Mouse (Mus musculus) megakaryocyte, embryonic 14.5 days (primary cell): Measurements from ENCODE around the gene Serp2. TPM values are rescaled to one million over a fixed set of nuclear protein-coding genes. Genes with fewer than 3 reads are reported as not detected.

Experiments used
- H3K27me3 ChIP-seq: replicated peaks from 2 replicates; pipeline ENCODE3; 2012; ENCODE audit warnings: inconsistent platforms
- H3K36me3 ChIP-seq: replicated peaks from 2 replicates; pipeline ENCODE3; 2012; ENCODE audit warnings: low read length, inconsistent platforms, mixed read lengths
- H3K4me1 ChIP-seq: 2 replicates; pipeline ENCODE4 v1.6.1; 2012; ENCODE audit warnings: inconsistent platforms
- H3K4me3 ChIP-seq: replicated peaks from 2 replicates; pipeline ENCODE3; 2012; ENCODE audit warnings: moderate library complexity, mild to moderate bottlenecking, inconsistent platforms
- H3K9me3 ChIP-seq: 2 replicates; pipeline ENCODE4 v1.6.1; 2012; ENCODE audit warnings: inconsistent platforms
- FLI1 ChIP-seq: IDR thresholded peaks from 2 replicates; pipeline ENCODE4 v1.6.1; 2012; ENCODE audit warnings: low read length, inconsistent platforms, mixed read lengths
- GATA1 ChIP-seq: IDR thresholded peaks from 3 replicates; pipeline ENCODE4 v1.6.1; 2012; ENCODE audit warnings: mixed read lengths, low read length, inconsistent platforms, borderline replicate concordance
- polyA plus RNA-seq: library from polyadenylated mRNA; stranded (reverse); fragments of >175 nt; gene quantifications from 2 replicates; pipeline ENCODE4 v1.2.3, GENCODE M21; 2012; ENCODE audit warnings: low replicate concordance; ENCODE audit not compliant: insufficient read depth

Serp2 gene
- polyA plus RNA-seq, 1 experiment = 0.47 TPM

DNA sequence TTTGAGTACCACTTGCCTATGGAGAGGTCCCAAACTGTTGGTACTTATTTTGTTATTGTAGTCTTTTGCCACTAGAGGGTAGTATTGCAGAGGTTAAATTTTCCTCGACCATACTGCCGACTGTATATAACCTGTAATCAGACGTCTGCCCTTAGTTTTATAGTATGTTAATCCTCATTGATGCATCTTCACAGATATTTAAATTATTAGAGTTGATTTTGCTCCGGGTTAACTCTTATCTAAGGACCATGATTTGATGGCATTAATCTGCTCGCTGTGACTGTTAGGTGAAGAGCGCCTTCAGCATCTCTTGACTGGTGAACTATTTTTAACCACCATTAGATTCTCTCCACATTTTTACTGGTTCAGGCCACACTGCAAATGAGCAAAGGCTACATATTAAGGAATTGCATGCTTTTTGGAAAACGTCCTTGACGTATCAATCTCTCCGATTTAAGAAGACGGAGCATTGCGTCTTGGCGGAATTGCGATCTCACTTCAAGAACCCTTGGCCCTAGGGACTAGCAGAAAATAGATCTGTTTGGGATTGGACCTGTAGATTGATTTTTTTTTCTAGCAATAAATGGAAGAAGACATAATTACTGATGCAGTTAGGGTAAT is 53.3 kb downstream of the Serp2 start:
- H3K27me3 ChIP-seq = peaks cover 10% of the 10 kb centered on the region
- peaks cover 37% of the 10 kb centered on the region for H3K4me1 ChIP-seq
- H3K4me3 ChIP-seq = peak overlapping the region; percentile 93
- no peaks in the 10 kb centered on the region for H3K9me3 ChIP-seq
- TF ChIP-seq FLI1 (no peak), GATA1 (no peak)
- peaks cover 31% of the 10 kb centered on the region for H3K36me3 ChIP-seq

DNA sequence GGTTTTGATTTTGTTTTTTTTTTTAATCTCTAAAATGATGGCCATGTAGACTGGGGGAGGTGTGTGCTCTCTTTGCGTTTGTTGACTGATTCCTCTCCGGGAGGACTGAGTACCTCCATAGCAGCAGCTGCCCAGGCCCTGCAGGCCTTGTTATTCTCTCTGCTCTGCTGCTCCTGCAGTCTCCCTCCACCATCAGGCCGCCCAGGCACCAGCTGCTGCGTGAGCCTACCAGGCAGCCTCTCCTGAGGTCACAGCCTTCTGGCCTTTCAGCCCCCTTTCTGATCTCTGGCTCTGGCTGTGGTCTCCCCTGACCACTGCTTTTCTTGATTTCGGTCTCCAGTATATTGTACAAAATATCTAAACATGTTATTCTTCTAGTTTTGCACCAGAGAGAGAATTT is 56.7 kb downstream of the Serp2 start:
- Histone ChIP-seq H3K4me1 (peaks cover 7% of the 10 kb centered on the region), H3K27me3 (peaks cover 18% of the 10 kb centered on the region), H3K4me3 (no peak overlapping the region), H3K9me3 (no peaks in the 10 kb centered on the region), H3K36me3 (no peaks in the 10 kb centered on the region)
- TF ChIP-seq FLI1 = no peak
- TF ChIP-seq GATA1 = no peak

DNA sequence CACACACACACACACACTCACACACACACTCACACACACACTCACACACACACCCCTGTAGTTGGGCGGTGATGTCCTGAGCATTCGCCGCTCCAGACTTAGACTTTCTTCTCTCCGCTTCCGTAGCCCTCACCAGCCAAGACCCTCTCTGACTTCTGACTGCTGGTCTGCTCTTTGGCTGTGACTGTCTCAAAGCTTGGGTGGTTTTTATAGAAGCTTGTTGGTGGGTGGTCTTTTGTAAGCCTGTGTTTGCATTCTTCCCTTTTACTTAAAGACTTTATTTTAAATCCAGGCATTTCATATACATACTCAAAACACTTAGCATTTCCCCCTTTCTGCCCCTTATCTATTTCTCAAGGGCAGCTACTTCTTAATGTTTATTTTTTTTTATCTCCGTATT is 57.2 kb downstream of the Serp2 start:
- TF ChIP-seq GATA1 = no peak
- no peak for TF ChIP-seq FLI1
- Histone ChIP-seq H3K36me3 (no peaks in the 10 kb centered on the region), H3K4me3 (no peak overlapping the region), H3K27me3 (peaks cover 21% of the 10 kb centered on the region), H3K9me3 (no peaks in the 10 kb centered on the region), H3K4me1 (peaks cover 7% of the 10 kb centered on the region)

DNA sequence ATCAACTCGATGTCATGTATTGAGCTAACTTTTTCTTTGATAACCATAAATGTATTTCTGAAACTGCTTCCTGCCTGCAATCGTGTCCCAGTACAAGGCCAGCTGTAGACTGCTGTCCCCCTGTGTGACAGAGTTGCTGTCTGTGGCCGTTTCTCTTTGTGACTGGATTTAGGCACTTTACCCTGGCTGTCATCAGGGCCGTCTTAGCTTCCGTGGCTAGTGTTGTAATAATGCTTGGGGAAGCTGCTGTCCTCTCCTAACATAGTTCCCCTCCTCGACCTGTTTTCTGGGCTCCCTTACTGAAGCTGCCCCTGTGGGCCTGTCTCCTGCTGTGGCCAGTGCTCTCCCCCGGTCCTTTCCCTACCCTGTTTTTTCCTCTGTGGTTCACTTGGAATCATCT is 58.5 kb downstream of the Serp2 start:
- H3K9me3 ChIP-seq = no peaks in the 10 kb centered on the region
- TF ChIP-seq FLI1 (no peak), GATA1 (no peak)
- no peaks in the 10 kb centered on the region for H3K36me3 ChIP-seq
- peaks cover 31% of the 10 kb centered on the region for H3K27me3 ChIP-seq
- peaks cover under 1% of the 10 kb centered on the region for H3K4me1 ChIP-seq
- no peak overlapping the region for H3K4me3 ChIP-seq

DNA sequence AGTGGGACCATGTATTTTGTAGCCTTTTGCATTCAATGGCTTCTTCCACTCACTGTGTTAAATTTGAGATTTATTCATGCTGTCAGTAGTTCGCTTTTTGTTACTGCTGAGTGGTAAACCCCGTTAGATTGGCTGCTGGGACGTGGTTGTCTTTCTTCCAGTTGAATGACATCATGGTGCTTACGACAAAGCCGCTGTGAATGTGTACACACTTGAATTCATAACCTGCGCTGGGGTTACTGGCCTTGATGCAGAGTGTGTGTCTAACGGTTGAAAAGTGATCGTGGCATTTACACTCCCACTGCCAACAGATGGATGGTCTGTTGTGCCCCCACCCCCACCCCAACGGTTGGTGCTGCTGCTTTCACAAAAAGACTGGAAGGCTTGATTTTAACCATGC is 59.5 kb downstream of the Serp2 start:
- no peaks in the 10 kb centered on the region; the same call in 1 of the 2 replicates for H3K4me1 ChIP-seq
- H3K9me3 ChIP-seq = no peaks in the 10 kb centered on the region
- no peak for TF ChIP-seq GATA1
- no peak for TF ChIP-seq FLI1
- H3K36me3 ChIP-seq = no peaks in the 10 kb centered on the region
- H3K27me3 ChIP-seq = peaks cover 38% of the 10 kb centered on the region
- H3K4me3 ChIP-seq = no peak overlapping the region

DNA sequence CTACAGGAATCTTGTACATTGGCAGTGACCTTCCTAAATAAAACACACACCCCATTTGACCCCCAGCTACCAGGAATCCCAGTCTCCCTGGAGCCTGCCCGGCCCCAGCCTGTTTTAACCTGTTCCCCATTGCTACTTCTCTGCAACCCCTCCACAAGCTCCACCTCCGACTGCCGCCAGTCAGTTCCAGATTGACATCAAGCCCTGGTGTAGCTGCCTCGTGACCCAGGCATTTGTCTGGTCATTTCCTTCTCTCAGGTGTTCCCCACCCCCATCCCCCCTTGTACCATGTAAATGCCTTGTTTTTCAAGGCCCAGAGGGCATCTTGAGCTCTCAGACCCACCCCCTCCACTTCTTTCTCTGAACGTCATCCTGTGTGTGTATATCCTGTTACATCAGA is 61.7 kb downstream of the Serp2 start:
- Histone ChIP-seq H3K4me3 (no peak overlapping the region), H3K4me1 (no peaks in the 10 kb centered on the region; the same call in 1 of the 2 replicates), H3K27me3 (peaks cover 32% of the 10 kb centered on the region), H3K9me3 (no peaks in the 10 kb centered on the region), H3K36me3 (no peaks in the 10 kb centered on the region)
- TF ChIP-seq FLI1 = no peak
- no peak for TF ChIP-seq GATA1

DNA sequence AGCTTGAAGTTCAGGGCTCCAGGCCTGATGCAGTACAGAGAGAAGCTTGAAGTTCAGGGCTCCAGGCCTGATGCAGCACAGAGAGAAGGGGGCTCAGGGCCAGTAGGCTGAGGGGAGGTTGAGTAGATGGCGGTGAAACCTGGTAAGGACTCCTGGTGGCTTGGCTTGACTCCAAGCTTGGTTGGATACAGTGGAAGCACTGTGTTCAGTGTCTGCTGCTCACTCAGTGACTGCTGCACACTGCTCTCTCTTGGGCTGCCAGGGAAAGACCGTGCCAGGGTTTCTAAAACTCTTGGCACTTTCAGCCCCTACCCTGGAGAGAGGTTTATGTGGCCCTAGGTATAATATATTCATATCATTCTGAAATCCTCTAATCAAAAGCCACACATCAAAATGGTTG is 67.6 kb downstream of the Serp2 start:
- TF ChIP-seq FLI1 = no peak
- TF ChIP-seq GATA1 = no peak
- Histone ChIP-seq H3K9me3 (no peaks in the 10 kb centered on the region), H3K4me3 (no peak overlapping the region), H3K36me3 (no peaks in the 10 kb centered on the region), H3K4me1 (no peaks in the 10 kb centered on the region), H3K27me3 (peaks cover 39% of the 10 kb centered on the region)

DNA sequence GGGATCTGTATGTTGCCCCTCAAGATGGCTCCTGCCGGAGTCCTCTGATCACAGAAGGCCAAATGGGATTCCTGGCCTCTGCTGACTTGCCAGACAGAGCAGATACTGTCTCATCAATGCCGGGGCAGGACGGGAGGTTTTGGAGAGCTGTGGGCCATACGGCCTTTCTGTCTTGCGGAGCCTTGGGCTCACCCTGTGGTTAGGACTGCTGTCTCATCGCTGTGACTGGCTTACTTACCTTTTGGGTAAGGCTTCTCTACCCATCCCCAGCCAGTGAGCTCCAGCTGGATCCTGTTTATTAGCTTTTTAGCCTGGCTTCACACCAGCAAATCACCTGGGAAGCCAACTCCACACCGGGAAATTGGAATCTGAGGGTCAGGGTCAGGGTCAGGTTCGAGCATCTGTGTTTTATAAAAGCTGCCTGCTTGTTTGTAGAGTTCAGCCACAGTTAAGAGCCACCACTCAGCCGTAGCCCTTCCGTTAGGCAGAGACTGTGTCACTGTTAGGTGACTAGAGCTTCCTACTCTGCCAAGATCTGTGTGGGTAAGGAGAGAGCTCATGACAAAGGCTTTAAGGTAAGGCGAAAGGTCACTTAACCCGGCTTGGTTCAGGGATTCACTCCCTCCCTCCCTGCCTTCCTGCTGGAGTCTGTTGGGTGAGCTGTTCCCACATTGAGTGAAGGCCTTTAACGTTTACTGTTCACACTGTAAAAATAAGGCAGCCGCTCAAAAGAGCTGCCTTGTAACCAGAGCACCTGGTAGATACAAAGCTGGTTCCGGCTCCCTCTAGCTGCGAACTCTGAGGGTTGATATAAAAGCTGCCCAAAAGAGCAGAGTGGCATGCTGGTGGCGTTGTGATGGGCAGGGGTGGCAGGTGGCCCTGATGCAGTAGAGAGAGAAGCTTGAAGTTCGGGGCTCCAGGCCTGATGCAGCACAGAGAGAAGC is 68.3 kb downstream of the Serp2 start:
- Histone ChIP-seq H3K36me3 (no peaks in the 10 kb centered on the region), H3K4me3 (no peak overlapping the region), H3K27me3 (peaks cover 33% of the 10 kb centered on the region), H3K9me3 (no peaks in the 10 kb centered on the region), H3K4me1 (no peaks in the 10 kb centered on the region)
- TF ChIP-seq GATA1 = no peak
- no peak for TF ChIP-seq FLI1

DNA sequence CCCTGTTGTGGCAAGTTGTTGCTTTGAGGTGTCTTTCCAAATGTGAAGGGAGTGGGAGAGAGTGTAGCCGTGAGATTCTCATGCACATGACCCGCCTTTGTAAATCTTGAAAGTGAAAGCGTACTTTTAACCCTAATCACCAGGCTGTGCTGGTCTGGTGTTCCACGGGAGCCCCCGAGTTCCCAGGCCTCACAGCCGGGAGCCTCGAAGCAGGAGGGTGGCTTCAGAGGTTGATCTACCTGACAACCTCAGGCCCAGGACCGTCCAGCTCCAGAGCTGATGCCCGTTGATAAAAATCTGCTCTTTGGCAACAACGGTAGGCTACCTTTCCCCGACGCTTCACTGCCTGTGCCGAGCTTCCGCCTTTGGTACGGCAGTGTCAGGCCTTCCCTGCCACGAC is 69.1 kb downstream of the Serp2 start:
- Histone ChIP-seq H3K27me3 (peaks cover 31% of the 10 kb centered on the region), H3K4me1 (no peaks in the 10 kb centered on the region; the same call in 1 of the 2 replicates), H3K4me3 (no peak overlapping the region), H3K9me3 (no peaks in the 10 kb centered on the region), H3K36me3 (no peaks in the 10 kb centered on the region)
- TF ChIP-seq GATA1 (no peak), FLI1 (no peak)

DNA sequence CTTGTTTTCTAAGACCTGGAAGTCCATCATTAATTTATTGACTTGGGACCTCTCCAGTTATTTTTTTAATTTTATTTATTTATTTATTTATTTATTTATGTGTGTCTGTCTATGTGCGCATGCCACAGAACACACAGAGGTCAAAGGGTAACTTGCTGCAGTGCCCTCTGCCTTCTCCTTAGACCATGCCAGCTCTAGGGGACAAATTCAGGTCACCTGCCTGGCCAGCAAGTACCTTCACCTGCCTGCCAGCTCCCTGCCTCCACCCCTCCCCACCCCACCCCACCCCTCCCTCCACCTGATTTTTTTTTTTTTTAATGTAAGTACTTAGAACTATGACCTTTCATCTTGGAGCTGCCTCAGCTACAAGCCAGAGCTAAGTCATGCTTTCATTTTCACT is 73.0 kb downstream of the Serp2 start:
- Histone ChIP-seq H3K27me3 (peaks cover 36% of the 10 kb centered on the region), H3K4me1 (peaks cover 16% of the 10 kb centered on the region), H3K36me3 (no peaks in the 10 kb centered on the region), H3K9me3 (no peaks in the 10 kb centered on the region), H3K4me3 (no peak overlapping the region)
- TF ChIP-seq GATA1 (no peak), FLI1 (no peak)

Other genes with a start within 250 kb of the Serp2 start
- gene Tsc22d1, start 141.9 kb downstream of the Serp2 start, polyA plus RNA-seq = 1,170 and 2,561 TPM in 2 replicates